Mouse (Mus musculus): ENCODE results near the gene Rnf5. TPM values are rescaled to one million over a fixed set of nuclear protein-coding genes. Genes with fewer than 3 reads are reported as not detected.

The Rnf5 gene
- total RNA-seq, 1 experiment: 22.8 TPM

DNA sequence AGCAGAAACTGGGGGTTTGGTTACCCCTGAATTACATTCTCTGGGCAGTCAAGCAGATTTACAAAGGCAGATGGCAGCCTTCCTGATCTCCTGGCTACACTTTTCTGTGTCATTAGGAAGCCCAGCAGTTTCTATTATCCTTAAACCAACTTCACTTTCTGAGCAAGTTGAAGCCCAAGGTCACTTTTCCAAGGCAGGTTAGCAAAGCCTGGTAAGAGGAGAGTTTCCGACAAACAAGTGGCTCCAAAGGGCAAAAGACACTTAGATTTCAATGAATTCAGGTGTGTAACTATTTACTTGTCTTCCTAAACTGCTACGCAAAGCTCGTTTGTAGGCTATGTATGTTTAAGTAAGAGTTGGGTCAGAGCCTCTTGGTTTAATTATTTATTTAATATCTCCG is 39.9 kb upstream of the Rnf5 start:
- H3K4me1 ChIP-seq (ENCODE audit: control insufficient read depth in 2 of 2, insufficient read depth in 2 of 2, low read length in 2 of 2, poor library complexity in 1 of 2): peaks cover 0 to 11% of the 10 kb centered on the region in 2 experiments; a peak in 2 of 4 replicates
- no peak overlapping the region for H3K27ac ChIP-seq (ENCODE audit: insufficient read depth, low read depth, low read length, poor library complexity, severe bottlenecking)
- DNase-seq (ENCODE audit: low read depth, low spot score): no peak
- H3K36me3 ChIP-seq (ENCODE audit: control insufficient read depth, insufficient read depth, low read length, poor library complexity, severe bottlenecking): peaks cover 1% of the 10 kb centered on the region; the same call in 1 of the 2 replicates
- H3K9me3 ChIP-seq (ENCODE audit: control insufficient read depth, insufficient read depth, low read depth, low read length): no peaks in the 10 kb centered on the region
- no peak overlapping the region for H3K4me3 ChIP-seq (ENCODE audit: insufficient read depth in 1 of 2, low read depth in 1 of 2, low read length in 2 of 2, poor library complexity in 1 of 2, severe bottlenecking in 1 of 2)
- in situ Hi-C loops (cut with MboI; ENCODE audit: low sequenced_read_pairs in 2 of 2, unreplicated experiment in 2 of 2): no loop called here
- no peak overlapping the region for H3K9ac ChIP-seq (ENCODE audit: insufficient read depth, low read depth, low read length, poor library complexity, severe bottlenecking)
- TF ChIP-seq HCFC1 (IDR thresholded peaks at IDR 0.05; ENCODE audit: borderline replicate concordance, insufficient read depth, low read length) (no peak), CHD2 (IDR thresholded peaks at IDR 0.05; ENCODE audit: low read depth, low read length) (no peak), ZNF384 (IDR thresholded peaks at IDR 0.05; ENCODE audit: low read depth, low read length) (no peak), MAFK (IDR thresholded peaks at IDR 0.05; ENCODE audit: insufficient read depth, low read depth, low read length) (no peak), ZC3H11A (IDR thresholded peaks at IDR 0.05; ENCODE audit: borderline replicate concordance, low read depth, low read length) (no peak)

GRCm38 (mm10) chr17:34641945-34642344 is 38.5 kb upstream of the Rnf5 start:
- Histone ChIP-seq H3K36me3 (ENCODE audit: control insufficient read depth, insufficient read depth, low read length, poor library complexity, severe bottlenecking) (no peaks in the 10 kb centered on the region), H3K9me3 (ENCODE audit: control insufficient read depth, insufficient read depth, low read depth, low read length) (no peaks in the 10 kb centered on the region), H3K9ac (ENCODE audit: insufficient read depth, low read depth, low read length, poor library complexity, severe bottlenecking) (no peak overlapping the region), H3K27ac (ENCODE audit: insufficient read depth, low read depth, low read length, poor library complexity, severe bottlenecking) (no peak overlapping the region), H3K4me3 (ENCODE audit: insufficient read depth in 1 of 2, low read depth in 1 of 2, low read length in 2 of 2, poor library complexity in 1 of 2, severe bottlenecking in 1 of 2) (no peak overlapping the region), H3K4me1 (ENCODE audit: control insufficient read depth in 2 of 2, insufficient read depth in 2 of 2, low read length in 2 of 2, poor library complexity in 1 of 2) (peaks cover 0 to 9% of the 10 kb centered on the region in 2 experiments; a peak in 2 of 4 replicates)
- no peak for TF ChIP-seq MAFK (IDR thresholded peaks at IDR 0.05; ENCODE audit: insufficient read depth, low read depth, low read length)
- no peak for DNase-seq (ENCODE audit: low read depth, low spot score)
- in situ Hi-C loops (cut with MboI; ENCODE audit: low sequenced_read_pairs in 2 of 2, unreplicated experiment in 2 of 2): no loop called here

DNA sequence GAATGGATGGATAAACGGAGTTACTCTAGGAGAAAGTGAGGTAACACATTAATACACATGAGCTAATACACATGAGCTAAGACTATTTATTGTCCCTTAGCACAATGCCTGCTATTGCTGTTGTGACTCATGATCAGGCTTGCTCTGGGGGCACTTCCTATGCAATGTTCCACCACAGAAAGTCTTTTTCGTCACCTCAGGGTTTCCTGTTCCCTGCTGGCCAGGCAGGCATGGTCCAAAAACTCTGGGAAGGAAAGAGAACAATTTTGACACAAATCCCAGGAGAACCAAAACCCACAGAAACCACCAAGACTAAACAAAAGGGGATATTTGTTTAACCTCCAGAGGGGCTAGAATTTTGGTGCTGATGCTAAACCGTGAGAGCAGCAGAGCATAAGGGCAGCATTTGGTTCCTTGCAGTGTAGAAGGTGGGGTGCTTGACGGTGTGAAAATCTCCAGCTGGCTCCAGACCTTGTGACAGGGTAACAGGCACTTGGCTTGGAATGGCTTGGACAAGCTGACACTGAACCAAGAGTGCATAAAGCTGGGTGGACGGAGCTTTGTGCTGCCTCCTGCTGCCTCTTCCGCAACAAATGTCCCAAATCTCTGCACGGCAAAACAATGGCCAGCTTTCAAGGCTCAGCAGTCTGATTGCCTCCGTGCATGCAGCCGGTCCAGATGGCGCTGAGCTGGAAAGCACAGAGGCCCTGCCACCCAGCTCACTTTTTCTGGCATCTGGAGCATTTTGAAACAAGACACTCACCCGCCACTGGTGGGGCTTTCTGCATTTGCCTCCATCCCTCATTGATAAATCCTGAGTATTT is 37.5 kb upstream of the Rnf5 start:
- no peak overlapping the region for H3K4me3 ChIP-seq (ENCODE audit: insufficient read depth in 1 of 2, low read depth in 1 of 2, low read length in 2 of 2, poor library complexity in 1 of 2, severe bottlenecking in 1 of 2)
- DNase-seq (ENCODE audit: low read depth, low spot score): no peak
- H3K9ac ChIP-seq (ENCODE audit: insufficient read depth, low read depth, low read length, poor library complexity, severe bottlenecking): no peak overlapping the region
- TF ChIP-seq MAFK (IDR thresholded peaks at IDR 0.05; ENCODE audit: insufficient read depth, low read depth, low read length) (no peak), ZNF384 (IDR thresholded peaks at IDR 0.05; ENCODE audit: low read depth, low read length) (no peak), ZC3H11A (IDR thresholded peaks at IDR 0.05; ENCODE audit: borderline replicate concordance, low read depth, low read length) (no peak), CHD2 (IDR thresholded peaks at IDR 0.05; ENCODE audit: low read depth, low read length) (no peak), HCFC1 (IDR thresholded peaks at IDR 0.05; ENCODE audit: borderline replicate concordance, insufficient read depth, low read length) (no peak)
- no peaks in the 10 kb centered on the region for H3K36me3 ChIP-seq (ENCODE audit: control insufficient read depth, insufficient read depth, low read length, poor library complexity, severe bottlenecking)
- H3K4me1 ChIP-seq (ENCODE audit: control insufficient read depth in 2 of 2, insufficient read depth in 2 of 2, low read length in 2 of 2, poor library complexity in 1 of 2): peaks cover 0 to 6% of the 10 kb centered on the region in 2 experiments; a peak in 2 of 4 replicates
- in situ Hi-C loops (cut with MboI; ENCODE audit: low sequenced_read_pairs in 2 of 2, unreplicated experiment in 2 of 2): no loop called here
- H3K9me3 ChIP-seq (ENCODE audit: control insufficient read depth, insufficient read depth, low read depth, low read length): no peaks in the 10 kb centered on the region
- H3K27ac ChIP-seq (ENCODE audit: insufficient read depth, low read depth, low read length, poor library complexity, severe bottlenecking): no peak overlapping the region

DNA sequence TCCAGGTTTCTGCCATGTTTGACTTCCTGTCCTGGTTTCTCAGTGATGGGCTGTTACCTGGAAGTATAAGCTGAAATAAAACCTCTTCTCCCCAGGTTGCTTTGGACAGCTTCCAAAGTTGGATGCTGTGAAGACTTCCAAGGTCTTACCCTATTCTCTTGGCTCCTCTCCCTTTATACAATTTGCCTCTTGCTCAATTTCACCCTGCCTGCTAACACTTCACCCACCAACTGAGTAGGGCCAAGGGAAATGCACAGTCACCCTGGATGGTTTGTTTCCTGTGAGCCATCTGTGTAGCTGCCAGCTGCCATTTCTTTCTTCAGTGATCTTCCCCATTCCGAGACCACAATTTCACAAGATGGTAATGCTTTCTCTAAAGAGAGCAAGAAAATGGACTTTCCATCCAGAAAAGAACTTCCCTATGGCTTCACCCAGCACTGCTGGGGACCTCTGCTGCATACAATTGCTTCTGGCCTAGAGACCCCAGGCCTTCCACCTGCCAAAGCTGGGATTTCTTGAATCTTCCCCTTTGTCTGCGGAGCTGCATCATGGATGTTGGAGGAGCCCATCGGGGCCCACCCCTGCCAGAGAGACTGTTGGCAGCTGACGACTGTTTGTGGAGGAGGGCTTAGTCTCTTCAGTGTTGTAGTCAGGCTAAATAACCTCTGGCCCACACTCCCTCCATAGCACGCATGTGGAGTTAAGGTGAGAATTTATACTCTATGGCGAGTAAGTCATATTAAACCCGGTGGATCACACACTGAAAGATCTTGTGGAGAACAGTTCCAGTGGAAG is 36.2 kb upstream of the Rnf5 start:
- Histone ChIP-seq H3K27ac (ENCODE audit: insufficient read depth, low read depth, low read length, poor library complexity, severe bottlenecking) (no peak overlapping the region), H3K9me3 (ENCODE audit: control insufficient read depth, insufficient read depth, low read depth, low read length) (no peaks in the 10 kb centered on the region), H3K9ac (ENCODE audit: insufficient read depth, low read depth, low read length, poor library complexity, severe bottlenecking) (no peak overlapping the region), H3K4me3 (ENCODE audit: insufficient read depth in 1 of 2, low read depth in 1 of 2, low read length in 2 of 2, poor library complexity in 1 of 2, severe bottlenecking in 1 of 2) (no peak overlapping the region), H3K36me3 (ENCODE audit: control insufficient read depth, insufficient read depth, low read length, poor library complexity, severe bottlenecking) (no peaks in the 10 kb centered on the region), H3K4me1 (ENCODE audit: control insufficient read depth in 2 of 2, insufficient read depth in 2 of 2, low read length in 2 of 2, poor library complexity in 1 of 2) (peaks cover 0 to 1% of the 10 kb centered on the region in 2 experiments; a peak in 1 of 4 replicates)
- TF ChIP-seq CHD2 (IDR thresholded peaks at IDR 0.05; ENCODE audit: low read depth, low read length) (no peak), HCFC1 (IDR thresholded peaks at IDR 0.05; ENCODE audit: borderline replicate concordance, insufficient read depth, low read length) (no peak), ZC3H11A (IDR thresholded peaks at IDR 0.05; ENCODE audit: borderline replicate concordance, low read depth, low read length) (no peak), ZNF384 (IDR thresholded peaks at IDR 0.05; ENCODE audit: low read depth, low read length) (no peak), MAFK (IDR thresholded peaks at IDR 0.05; ENCODE audit: insufficient read depth, low read depth, low read length) (no peak)
- no peak for DNase-seq (ENCODE audit: low read depth, low spot score)
- in situ Hi-C loops (cut with MboI; ENCODE audit: low sequenced_read_pairs in 2 of 2, unreplicated experiment in 2 of 2): no loop called here

All from ES-E14 (cell line).